Mouse (Mus musculus): ENCODE results near the gene Ptprj. TPM values are rescaled to one million over a fixed set of nuclear protein-coding genes. Genes with fewer than 3 reads are reported as not detected.
"Not testable (repeated sequence)": the region's sequence is repeated elsewhere in the genome, so short reads cannot be mapped to it uniquely, and the experiment has no call there.

Ptprj gene
- polyA plus RNA-seq, 1 experiment from 2014 or later, result 1.7 TPM

- 52% methylated on average over 8 of the region's 8 CpGs for WGBS (ENCODE audit: insufficient replicate concordance)
- no peak overlapping the region for H3K9ac ChIP-seq (ENCODE audit: low read depth, low read length)
These were observed 5.9 kb downstream of the Ptprj start for GRCm38 (mm10) chr2:90574536-90574935.

GRCm38 (mm10) chr2:90573640-90574526 is 6.6 kb downstream of the Ptprj start:
- no peak overlapping the region for H3K9ac ChIP-seq (ENCODE audit: low read depth, low read length)
- H3K4me2 ChIP-seq, result peak overlapping the region; percentile 53
- H3K4me1 ChIP-seq (ENCODE audit: control insufficient read depth, insufficient read depth, low read length), result peaks cover 3% of the 10 kb centered on the region
- WGBS (ENCODE audit: insufficient replicate concordance), result 61% methylated on average over 17 of the region's 17 CpGs
- no peaks in the 10 kb centered on the region for H3K36me3 ChIP-seq (ENCODE audit: control insufficient read depth, insufficient read depth, low read length)
- H3K4me3 ChIP-seq (ENCODE audit: low read depth, low read length), result peak overlapping the region; percentile 19; the same call in 1 of the 2 replicates
- ATAC-seq (replicated peaks; ENCODE audit: insufficient number of reproducible peaks, low FRiP score, low TSS enrichment), result no peak
- no peaks in the 10 kb centered on the region for H3K27me3 ChIP-seq (ENCODE audit: control insufficient read depth, insufficient read depth, low read length)
- H3K27ac ChIP-seq (ENCODE audit: low read depth, low read length), result no peak overlapping the region
- no peaks in the 10 kb centered on the region for H3K9me3 ChIP-seq (replicated peaks; ENCODE audit: control insufficient read depth, low read length)

More at GRCm38 (mm10) chr2:90574536-90574935, 5.9 kb downstream of the Ptprj start:
- ATAC-seq (replicated peaks; ENCODE audit: insufficient number of reproducible peaks, low FRiP score, low TSS enrichment), result no peak
- H3K27ac ChIP-seq (ENCODE audit: low read depth, low read length), result no peak overlapping the region
- H3K27me3 ChIP-seq (ENCODE audit: control insufficient read depth, insufficient read depth, low read length), result no peaks in the 10 kb centered on the region
- H3K4me3 ChIP-seq (ENCODE audit: low read depth, low read length), result peak overlapping the region; percentile 19; the same call in 1 of the 2 replicates
- peaks cover 3% of the 10 kb centered on the region for H3K4me1 ChIP-seq (ENCODE audit: control insufficient read depth, insufficient read depth, low read length)
- no peaks in the 10 kb centered on the region for H3K36me3 ChIP-seq (ENCODE audit: control insufficient read depth, insufficient read depth, low read length)
- H3K9me3 ChIP-seq (replicated peaks; ENCODE audit: control insufficient read depth, low read length), result no peaks in the 10 kb centered on the region
- peak overlapping the region; percentile 53 for H3K4me2 ChIP-seq

GRCm38 (mm10) chr2:90572126-90572525 is 8.3 kb downstream of the Ptprj start:
- Histone ChIP-seq H3K4me2 (no peak overlapping the region), H3K27ac (ENCODE audit: low read depth, low read length) (no peak overlapping the region), H3K9ac (ENCODE audit: low read depth, low read length) (no peak overlapping the region), H3K27me3 (ENCODE audit: control insufficient read depth, insufficient read depth, low read length) (no peaks in the 10 kb centered on the region), H3K4me3 (ENCODE audit: low read depth, low read length) (no peak overlapping the region), H3K36me3 (ENCODE audit: control insufficient read depth, insufficient read depth, low read length) (no peaks in the 10 kb centered on the region), H3K9me3 (replicated peaks; ENCODE audit: control insufficient read depth, low read length) (0 out of 2 replicates have a peak, but pooled peaks cover 2% of the 10 kb centered on the region), H3K4me1 (ENCODE audit: control insufficient read depth, insufficient read depth, low read length) (peaks cover 4% of the 10 kb centered on the region)
- no peak for ATAC-seq (replicated peaks; ENCODE audit: insufficient number of reproducible peaks, low FRiP score, low TSS enrichment)
- WGBS (ENCODE audit: insufficient replicate concordance), result 48% methylated on average over 5 of the region's 5 CpGs

GRCm38 (mm10) chr2:90571399-90571798 is 9.0 kb downstream of the Ptprj start:
- H3K4me3 ChIP-seq (ENCODE audit: low read depth, low read length); H3K9me3 ChIP-seq (replicated peaks; ENCODE audit: control insufficient read depth, low read length); H3K27ac ChIP-seq (ENCODE audit: low read depth, low read length); H3K4me1 ChIP-seq (ENCODE audit: control insufficient read depth, insufficient read depth, low read length); H3K27me3 ChIP-seq (ENCODE audit: control insufficient read depth, insufficient read depth, low read length); ATAC-seq (replicated peaks; ENCODE audit: insufficient number of reproducible peaks, low FRiP score, low TSS enrichment); H3K9ac ChIP-seq (ENCODE audit: low read depth, low read length); H3K36me3 ChIP-seq (ENCODE audit: control insufficient read depth, insufficient read depth, low read length); H3K4me2 ChIP-seq: not testable (repeated sequence)
- 92% methylated on average over 6 of the region's 6 CpGs for WGBS (ENCODE audit: insufficient replicate concordance)

DNA sequence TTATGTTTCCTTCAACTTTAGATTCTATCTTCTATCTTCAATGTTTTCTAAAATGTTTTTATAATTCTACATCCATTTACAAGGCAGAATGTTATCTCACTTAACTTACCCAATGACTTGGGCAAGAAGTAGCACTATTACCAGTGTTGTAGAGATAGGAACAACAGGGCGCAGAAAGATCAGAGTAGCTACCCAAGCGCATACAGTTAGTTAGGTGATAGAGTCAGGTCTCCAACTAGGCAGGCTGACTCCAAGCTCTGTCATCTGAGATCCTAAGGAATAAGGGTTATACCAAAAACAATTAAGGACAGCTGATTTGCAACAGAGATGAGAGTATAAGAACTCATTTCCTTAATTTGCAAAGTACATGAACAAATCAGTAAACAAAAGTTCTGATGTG is 9.6 kb downstream of the Ptprj start:
- 0 out of 2 replicates have a peak, but pooled peaks cover 2% of the 10 kb centered on the region for H3K9me3 ChIP-seq (replicated peaks; ENCODE audit: control insufficient read depth, low read length)
- H3K4me3 ChIP-seq (ENCODE audit: low read depth, low read length), result no peak overlapping the region
- WGBS (ENCODE audit: insufficient replicate concordance), result 89% methylated on average over 2 of the region's 2 CpGs
- no peak overlapping the region for H3K9ac ChIP-seq (ENCODE audit: low read depth, low read length)
- ATAC-seq (replicated peaks; ENCODE audit: insufficient number of reproducible peaks, low FRiP score, low TSS enrichment), result no peak
- H3K27me3 ChIP-seq (ENCODE audit: control insufficient read depth, insufficient read depth, low read length), result no peaks in the 10 kb centered on the region
- no peaks in the 10 kb centered on the region for H3K36me3 ChIP-seq (ENCODE audit: control insufficient read depth, insufficient read depth, low read length)
- H3K27ac ChIP-seq (ENCODE audit: low read depth, low read length), result no peak overlapping the region
- peaks cover 12% of the 10 kb centered on the region for H3K4me1 ChIP-seq (ENCODE audit: control insufficient read depth, insufficient read depth, low read length)
- no peak overlapping the region for H3K4me2 ChIP-seq

- H3K9me3 ChIP-seq (replicated peaks; ENCODE audit: control insufficient read depth, low read length), result 0 out of 2 replicates have a peak, but pooled peaks cover 2% of the 10 kb centered on the region
- H3K4me2 ChIP-seq, result no peak overlapping the region
- no peaks in the 10 kb centered on the region for H3K27me3 ChIP-seq (ENCODE audit: control insufficient read depth, insufficient read depth, low read length)
- peaks cover 12% of the 10 kb centered on the region for H3K4me1 ChIP-seq (ENCODE audit: control insufficient read depth, insufficient read depth, low read length)
- no peak for ATAC-seq (replicated peaks; ENCODE audit: insufficient number of reproducible peaks, low FRiP score, low TSS enrichment)
- H3K27ac ChIP-seq (ENCODE audit: low read depth, low read length), result no peak overlapping the region
- H3K36me3 ChIP-seq (ENCODE audit: control insufficient read depth, insufficient read depth, low read length), result no peaks in the 10 kb centered on the region
- no peak overlapping the region for H3K9ac ChIP-seq (ENCODE audit: low read depth, low read length)
- WGBS (ENCODE audit: insufficient replicate concordance), result 72% methylated on average over 10 of the region's 10 CpGs
- H3K4me3 ChIP-seq (ENCODE audit: low read depth, low read length), result no peak overlapping the region
These were observed 10.2 kb downstream of the Ptprj start for GRCm38 (mm10) chr2:90570216-90570615.

DNA sequence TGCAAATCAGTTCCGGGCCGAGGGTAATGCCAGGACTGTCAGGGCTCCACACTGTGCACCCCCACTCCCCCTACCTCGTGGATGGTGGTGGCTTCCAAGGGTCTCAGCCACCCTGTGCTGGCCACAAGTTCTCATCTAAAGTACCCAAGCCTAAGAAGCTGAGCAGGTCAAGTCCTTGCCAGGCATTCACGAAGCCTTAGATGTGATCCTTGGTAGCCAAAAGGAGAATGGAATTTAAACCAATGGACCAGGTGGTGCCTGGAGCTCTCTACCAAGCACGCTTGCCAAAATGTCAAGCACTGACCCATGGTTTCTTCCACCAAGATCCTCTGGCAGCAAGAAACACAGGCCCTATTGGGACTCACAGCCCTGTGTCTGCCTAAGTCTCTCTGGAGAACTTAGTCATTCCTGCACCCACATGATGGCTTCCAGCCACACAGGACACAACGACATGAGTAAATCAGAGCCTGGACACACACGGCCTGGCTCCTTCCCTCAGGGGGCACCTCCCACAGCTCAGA is 11.4 kb downstream of the Ptprj start:
- no peak overlapping the region for H3K4me2 ChIP-seq
- ATAC-seq (replicated peaks; ENCODE audit: insufficient number of reproducible peaks, low FRiP score, low TSS enrichment), result no peak
- 83% methylated on average over 7 of the region's 7 CpGs for WGBS (ENCODE audit: insufficient replicate concordance)
- H3K4me1 ChIP-seq (ENCODE audit: control insufficient read depth, insufficient read depth, low read length), result peaks cover 9% of the 10 kb centered on the region
- H3K27me3 ChIP-seq (ENCODE audit: control insufficient read depth, insufficient read depth, low read length), result no peaks in the 10 kb centered on the region
- no peak overlapping the region for H3K4me3 ChIP-seq (ENCODE audit: low read depth, low read length)
- H3K9ac ChIP-seq (ENCODE audit: low read depth, low read length), result no peak overlapping the region
- no peaks in the 10 kb centered on the region for H3K36me3 ChIP-seq (ENCODE audit: control insufficient read depth, insufficient read depth, low read length)
- 0 out of 2 replicates have a peak, but pooled peaks cover 2% of the 10 kb centered on the region for H3K9me3 ChIP-seq (replicated peaks; ENCODE audit: control insufficient read depth, low read length)
- H3K27ac ChIP-seq (ENCODE audit: low read depth, low read length), result no peak overlapping the region

- Histone ChIP-seq H3K27ac (ENCODE audit: low read depth, low read length) (no peak overlapping the region), H3K9ac (ENCODE audit: low read depth, low read length) (no peak overlapping the region)
- WGBS (ENCODE audit: insufficient replicate concordance), result 84% methylated on average over 7 of the region's 7 CpGs
These were observed 12.4 kb downstream of the Ptprj start for GRCm38 (mm10) chr2:90568091-90568490.

More at GRCm38 (mm10) chr2:90568091-90568490, 12.4 kb downstream of the Ptprj start:
- Histone ChIP-seq H3K4me1 (ENCODE audit: control insufficient read depth, insufficient read depth, low read length) (peaks cover 9% of the 10 kb centered on the region), H3K36me3 (ENCODE audit: control insufficient read depth, insufficient read depth, low read length) (no peaks in the 10 kb centered on the region), H3K9me3 (replicated peaks; ENCODE audit: control insufficient read depth, low read length) (0 out of 2 replicates have a peak, but pooled peaks cover 2% of the 10 kb centered on the region), H3K27me3 (ENCODE audit: control insufficient read depth, insufficient read depth, low read length) (no peaks in the 10 kb centered on the region), H3K4me3 (ENCODE audit: low read depth, low read length) (no peak overlapping the region), H3K4me2 (no peak overlapping the region)
- no peak for ATAC-seq (replicated peaks; ENCODE audit: insufficient number of reproducible peaks, low FRiP score, low TSS enrichment)
